Comparison of ENCODE assay signal across 8 mouse cellular contexts in genomic region chr15:99772925-99773324, GRCm38 (mm10). TPM values are rescaled to one million over a fixed set of nuclear protein-coding genes. Genes with fewer than 3 reads are reported as not detected.
DNase-seq lines count a peak whose midpoint lies in the region; ATAC-seq lines count a peak whose summit lies in the region.

No protein-coding gene starts in this region.

- H3K9ac ChIP-seq in forebrain, embryonic 16.5 days (replicated peaks; ENCODE audit: low read depth, low read length) = no peak overlapping the region
- H3K9ac ChIP-seq in intestine, embryonic 16.5 days (ENCODE audit: low read depth, low read length) = no peak overlapping the region

- H3K9me3 ChIP-seq in forebrain, embryonic 10.5 days = no peaks in the 10 kb centered on the region
- H3K9me3 ChIP-seq in forebrain, embryonic 16.5 days (ENCODE audit: control insufficient read depth, low read length) = no peaks in the 10 kb centered on the region
- H3K9me3 ChIP-seq in megakaryocyte, embryonic 14.5 days = no peaks in the 10 kb centered on the region
- no peaks in the 10 kb centered on the region for H3K9me3 ChIP-seq in intestine, embryonic 16.5 days (ENCODE audit: control insufficient read depth, low read length)

- peak overlapping the region; percentile 97 for H3K27ac ChIP-seq in forebrain, embryonic 10.5 days
- H3K27ac ChIP-seq in forebrain, embryonic 16.5 days (ENCODE audit: low read length) = no peak overlapping the region
- H3K27ac ChIP-seq in intestine, embryonic 16.5 days (ENCODE audit: low read length) = peak overlapping the region; percentile 70

- WGBS in forebrain, embryonic 10.5 days = 35% methylated on average over 3 of the region's 3 CpGs
- WGBS in forebrain, embryonic 16.5 days = 24% methylated on average over 3 of the region's 3 CpGs
- 32% methylated on average over 3 of the region's 3 CpGs for WGBS in intestine, embryonic 16.5 days

- peak overlapping the region; percentile 93 for H3K4me3 ChIP-seq in forebrain, embryonic 10.5 days
- H3K4me3 ChIP-seq in forebrain, embryonic 16.5 days (replicated peaks; ENCODE audit: low read length) = no peak overlapping the region
- peak overlapping the region; percentile 97 for H3K4me3 ChIP-seq in megakaryocyte, embryonic 14.5 days (replicated peaks)
- H3K4me3 ChIP-seq in intestine, embryonic 16.5 days (ENCODE audit: low read length) = no peak overlapping the region

- H3K4me1 ChIP-seq in forebrain, embryonic 10.5 days = peaks cover 29% of the 10 kb centered on the region
- H3K4me1 ChIP-seq in forebrain, embryonic 16.5 days (replicated peaks; ENCODE audit: control insufficient read depth, insufficient read depth, low read length) = peaks cover 17% of the 10 kb centered on the region
- H3K4me1 ChIP-seq in megakaryocyte, embryonic 14.5 days = peaks cover 31% of the 10 kb centered on the region
- H3K4me1 ChIP-seq in intestine, embryonic 16.5 days (ENCODE audit: control insufficient read depth, insufficient read depth, low read length) = peaks cover 14% of the 10 kb centered on the region

- H3K4me2 ChIP-seq in forebrain, embryonic 16.5 days (ENCODE audit: low read length) = no peak overlapping the region
- H3K4me2 ChIP-seq in intestine, embryonic 16.5 days (ENCODE audit: low read depth, low read length) = peak overlapping the region; percentile 86

- no peak for ATAC-seq in forebrain, embryonic 16.5 days
- ATAC-seq in megakaryocyte, adult 5-6 weeks (ENCODE audit: poor library complexity, severe bottlenecking) = no peak
- no peak for ATAC-seq in intestine, embryonic 16.5 days

- H3K27me3 ChIP-seq in forebrain, embryonic 10.5 days (ENCODE audit: poor library complexity, severe bottlenecking) = no peaks in the 10 kb centered on the region
- H3K27me3 ChIP-seq in forebrain, embryonic 16.5 days (replicated peaks; ENCODE audit: control insufficient read depth, insufficient read depth, low read length) = no peaks in the 10 kb centered on the region
- H3K27me3 ChIP-seq in megakaryocyte, embryonic 14.5 days (replicated peaks) = no peaks in the 10 kb centered on the region
- no peaks in the 10 kb centered on the region for H3K27me3 ChIP-seq in intestine, embryonic 16.5 days (replicated peaks; ENCODE audit: control insufficient read depth, insufficient read depth, low read length)
- no peaks in the 10 kb centered on the region for H3K27me3 ChIP-seq in splenic B cell, adult 2 months (ENCODE audit: control insufficient read depth, insufficient read depth, low read length, poor library complexity, severe bottlenecking)

- peaks cover 4% of the 10 kb centered on the region; the same call in 1 of the 2 replicates for H3K36me3 ChIP-seq in forebrain, embryonic 10.5 days (replicated peaks)
- no peaks in the 10 kb centered on the region for H3K36me3 ChIP-seq in forebrain, embryonic 16.5 days (ENCODE audit: control insufficient read depth, insufficient read depth)
- no peaks in the 10 kb centered on the region for H3K36me3 ChIP-seq in megakaryocyte, embryonic 14.5 days (replicated peaks; ENCODE audit: low read length)
- H3K36me3 ChIP-seq in intestine, embryonic 16.5 days (ENCODE audit: control insufficient read depth, insufficient read depth, low read length) = 0 out of 2 replicates have a peak, but pooled peaks cover 4% of the 10 kb centered on the region
- peaks cover 2% of the 10 kb centered on the region; the same call in 1 of the 2 replicates for H3K36me3 ChIP-seq in splenic B cell, adult 2 months (ENCODE audit: control insufficient read depth, insufficient read depth, low read length, poor library complexity, severe bottlenecking)

- DNase-seq in forebrain, embryonic 10.5 days (ENCODE audit: extremely low spot score, low spot score) = no peak
- peak; percentile 8 for DNase-seq in splenic B cell, adult 2 months (ENCODE audit: low read depth, low spot score)
- DNase-seq in adrenal gland, postnatal 14 days = no peak
- DNase-seq in left cerebral cortex, adult 9 months (ENCODE audit: low spot score in 2 of 2) = no peak

RNA-seq across cellular contexts. Expression of gene Cers5, which starts 0.2 kb away (rescaled TPM):
- polyA plus RNA-seq in forebrain, embryonic 10.5 days (2016; fragmentation: Nextera tagmentation; extraction: Ambion mirVana) = 57.6 and 59.5 TPM in 2 replicates
- polyA plus RNA-seq in forebrain, embryonic 16.5 days (2015; fragmentation: Nextera tagmentation; extraction: Ambion mirVana) = 74.7 and 77.9 TPM in 2 replicates
- 3.2 and 13.6 TPM in 2 replicates for polyA plus RNA-seq in megakaryocyte, embryonic 14.5 days (2012; ENCODE audit: insufficient read depth, low replicate concordance)
- 64.6 and 75.6 TPM in 2 replicates for total RNA-seq in megakaryocyte, adult 5-6 weeks (2015)
- total RNA-seq in megakaryocyte, adult 5-6 weeks (2017) = 42.3 and 45.3 TPM in 2 replicates
- polyA plus RNA-seq in intestine, embryonic 16.5 days (2015; fragmentation: Nextera tagmentation; extraction: Ambion mirVana) = 42.1 and 46.8 TPM in 2 replicates
- 40.9 and 42.7 TPM in 2 replicates for total RNA-seq in adrenal gland, postnatal 14 days (2021)

RNA-seq across cellular contexts. Expression of gene Cox14, which starts 47.5 kb away (rescaled TPM):
- polyA plus RNA-seq in forebrain, embryonic 10.5 days (2016; fragmentation: Nextera tagmentation; extraction: Ambion mirVana) = 140 and 146 TPM in 2 replicates
- 151 and 164 TPM in 2 replicates for polyA plus RNA-seq in forebrain, embryonic 16.5 days (2015; fragmentation: Nextera tagmentation; extraction: Ambion mirVana)
- polyA plus RNA-seq in megakaryocyte, embryonic 14.5 days (2012; ENCODE audit: insufficient read depth, low replicate concordance) = 83.6 and 145 TPM in 2 replicates
- total RNA-seq in megakaryocyte, adult 5-6 weeks (2015) = 67.3 and 78.1 TPM in 2 replicates
- total RNA-seq in megakaryocyte, adult 5-6 weeks (2017) = 15.4 and 25.6 TPM in 2 replicates
- 249 and 253 TPM in 2 replicates for polyA plus RNA-seq in intestine, embryonic 16.5 days (2015; fragmentation: Nextera tagmentation; extraction: Ambion mirVana)
- 177 and 199 TPM in 2 replicates for total RNA-seq in adrenal gland, postnatal 14 days (2021)

RNA-seq across cellular contexts. Expression of gene Gpd1, which starts 55.6 kb away (rescaled TPM):
- 0.38 and 0.54 TPM in 2 replicates for polyA plus RNA-seq in forebrain, embryonic 10.5 days (2016; fragmentation: Nextera tagmentation; extraction: Ambion mirVana)
- polyA plus RNA-seq in forebrain, embryonic 16.5 days (2015; fragmentation: Nextera tagmentation; extraction: Ambion mirVana) = 2.4 and 2.9 TPM in 2 replicates
- polyA plus RNA-seq in megakaryocyte, embryonic 14.5 days (2012; ENCODE audit: insufficient read depth, low replicate concordance) = 0.34 TPM in 1 of 2 replicates, not detected in the other
- 0.11 TPM in 1 of 2 replicates, not detected in the other for total RNA-seq in megakaryocyte, adult 5-6 weeks (2015)
- total RNA-seq in megakaryocyte, adult 5-6 weeks (2017) = 0.20 and 0.26 TPM in 2 replicates
- polyA plus RNA-seq in intestine, embryonic 16.5 days (2015; fragmentation: Nextera tagmentation; extraction: Ambion mirVana) = 33.0 and 47.4 TPM in 2 replicates
- 1,539 and 1,562 TPM in 2 replicates for total RNA-seq in adrenal gland, postnatal 14 days (2021)

Comparison
In these comparisons a context has a peak if more than half of its experiments do, and no peak if none do; other contexts are left out.
1. H3K4me3 ChIP-seq: peak in forebrain, embryonic 10.5 days (single experiment) and megakaryocyte, embryonic 14.5 days (single experiment); none in forebrain, embryonic 16.5 days (single experiment) and intestine, embryonic 16.5 days (single experiment).